Mouse (Mus musculus) kidney, embryonic 15.5 days (tissue): ENCODE data around the gene Ap1g2. TPM values are rescaled to one million over a fixed set of nuclear protein-coding genes. Genes with fewer than 3 reads are reported as not detected.

Experiments used
- polyA plus RNA-seq: library from polyadenylated mRNA; unstranded; fragments of >200 nt; fragmentation: Nextera tagmentation; extraction: Ambion mirVana; gene quantifications from 2 replicates; pipeline ENCODE4 v1.2.1, GENCODE M21; 2015

The Ap1g2 gene
- polyA plus RNA-seq, 1 experiment from 2014 or later, result 18.9 TPM

Other genes starting within 250 kb of the Ap1g2 start
- gene Homez, start 235.6 kb downstream of the Ap1g2 start, polyA plus RNA-seq, result 18.0 and 18.3 TPM in 2 replicates
- 1.9 and 2.2 TPM in 2 replicates for gene Ppp1r3e, start 229.0 kb downstream of the Ap1g2 start, polyA plus RNA-seq
- 4.0 and 4.7 TPM in 2 replicates for gene Bcl2l2, start 223.2 kb downstream of the Ap1g2 start, polyA plus RNA-seq
- gene Gm20521, start 223.2 kb downstream of the Ap1g2 start, polyA plus RNA-seq, result 0.14 and 0.75 TPM in 2 replicates
- 144 and 157 TPM in 2 replicates for gene Pabpn1, start 214.1 kb downstream of the Ap1g2 start, polyA plus RNA-seq
- 47.6 and 53.8 TPM in 2 replicates for gene Slc22a17, start 193.5 kb downstream of the Ap1g2 start, polyA plus RNA-seq
- 29.1 and 32.1 TPM in 2 replicates for gene Efs, start 180.5 kb downstream of the Ap1g2 start, polyA plus RNA-seq
- not detected in 2 replicates for gene Il25, start 173.9 kb downstream of the Ap1g2 start, polyA plus RNA-seq
- gene Cmtm5, start 170.3 kb downstream of the Ap1g2 start, polyA plus RNA-seq, result 0.96 and 2.0 TPM in 2 replicates
- 1.6 TPM in 2 replicates for gene Myh6, start 139.7 kb downstream of the Ap1g2 start, polyA plus RNA-seq
- not detected in 2 replicates for gene Gm17428, start 129.7 kb downstream of the Ap1g2 start, polyA plus RNA-seq
- 4.4 and 6.3 TPM in 2 replicates for gene Myh7, start 112.0 kb downstream of the Ap1g2 start, polyA plus RNA-seq
- gene Ngdn, start 91.1 kb downstream of the Ap1g2 start, polyA plus RNA-seq, result 79.5 and 85.4 TPM in 2 replicates
- gene Zfhx2, start 14.3 kb downstream of the Ap1g2 start, polyA plus RNA-seq, result 6.0 and 6.5 TPM in 2 replicates
- gene Thtpa, start 11.8 kb downstream of the Ap1g2 start, polyA plus RNA-seq, result 21.0 and 21.5 TPM in 2 replicates
- gene Jph4, start 10.3 kb upstream of the Ap1g2 start, polyA plus RNA-seq, result 0.59 and 1.2 TPM in 2 replicates
- gene Dhrs2, start 115.4 kb upstream of the Ap1g2 start, polyA plus RNA-seq, result 0.23 TPM in 1 of 2 replicates, not detected in the other